Mouse (Mus musculus) telencephalon, adult 2 months (tissue): ENCODE measurements at regions not wholly inside any gene's neighbourhood (a gene's known extent, or its start where the extent isn't known, plus 50 kb on each side); places are given as distances from the start of the nearest gene placed in this dataset.

ENCODE experiments used
- DNase-seq: peaks from one replicate; pipeline ENCODE4 v3.0.0-alpha.2; 2011; ENCODE audit warnings: low read depth, low spot score

GRCm38 (mm10) chr3:56810548-56811071 is 491.2 kb downstream of the Tm4sf1 start:
- peak; percentile 19 for DNase-seq

GRCm38 (mm10) chr3:56793054-56793453 is 508.7 kb downstream of the Tm4sf1 start:
- DNase-seq = no peak

- DNase-seq = peak; percentile 77
Observed at GRCm38 (mm10) chr3:56789155-56789554, 512.6 kb downstream of the Tm4sf1 start.

- DNase-seq = no peak
Observed at GRCm38 (mm10) chr3:56773920-56774319, 527.9 kb downstream of the Tm4sf1 start.

- DNase-seq = no peak
Observed at GRCm38 (mm10) chr3:56770225-56770624, 531.6 kb downstream of the Tm4sf1 start.

GRCm38 (mm10) chr3:56767133-56767532 is 534.7 kb downstream of the Tm4sf1 start:
- no peak for DNase-seq

GRCm38 (mm10) chr3:56764336-56764735 is 537.5 kb downstream of the Tm4sf1 start:
- DNase-seq = no peak

- no peak for DNase-seq
Observed at GRCm38 (mm10) chr3:56763896-56764295, 537.9 kb downstream of the Tm4sf1 start.

- DNase-seq = no peak
Observed at GRCm38 (mm10) chr3:56753654-56754053, 548.1 kb downstream of the Tm4sf1 start.

- DNase-seq = no peak
Observed at GRCm38 (mm10) chr3:56751926-56752325, 549.9 kb downstream of the Tm4sf1 start.

- no peak for DNase-seq
Observed at GRCm38 (mm10) chr3:56740902-56741301, 557.4 kb upstream of the Nbea start.

GRCm38 (mm10) chr3:56739451-56739850 is 556.0 kb upstream of the Nbea start:
- no peak for DNase-seq

- DNase-seq = peak; percentile 28
Observed at GRCm38 (mm10) chr3:56730849-56731248, 547.3 kb upstream of the Nbea start.

GRCm38 (mm10) chr3:56724991-56725390 is 541.5 kb upstream of the Nbea start:
- DNase-seq = no peak

GRCm38 (mm10) chr3:56708260-56708659 is 524.8 kb upstream of the Nbea start:
- DNase-seq = no peak

- DNase-seq = no peak
Observed at GRCm38 (mm10) chr3:56707312-56707711, 523.8 kb upstream of the Nbea start.

- no peak for DNase-seq
Observed at GRCm38 (mm10) chr3:56706038-56706437, 522.5 kb upstream of the Nbea start.

GRCm38 (mm10) chr3:56698941-56699340 is 515.4 kb upstream of the Nbea start:
- no peak for DNase-seq

GRCm38 (mm10) chr3:56698248-56698647 is 514.7 kb upstream of the Nbea start:
- peak; percentile 38 for DNase-seq

- peak; percentile 24 for DNase-seq
Observed at GRCm38 (mm10) chr3:56681031-56681430, 497.5 kb upstream of the Nbea start.

GRCm38 (mm10) chr3:56668829-56669228 is 485.3 kb upstream of the Nbea start:
- DNase-seq = no peak

GRCm38 (mm10) chr3:56660594-56660993 is 477.1 kb upstream of the Nbea start:
- no peak for DNase-seq

GRCm38 (mm10) chr3:56647313-56647712 is 463.8 kb upstream of the Nbea start:
- no peak for DNase-seq
